Mouse (Mus musculus) heart, adult 2 months (tissue): Measurements from ENCODE around the gene Npm3. TPM values are rescaled to one million over a fixed set of nuclear protein-coding genes. Genes with fewer than 3 reads are reported as not detected.

Experiments used
- DNase-seq, 2 experiments: peaks; one replicate each; pipeline ENCODE4 v3.0.0; 2021
- H3K27ac ChIP-seq: fragments of 200-600 bp; 2 replicates; pipeline ENCODE4 v1.8.1; 2022
- H3K27me3 ChIP-seq: fragments of 200-500 bp; 2 replicates; pipeline ENCODE4 v1.6.1; 2012; ENCODE audit warnings: mild to moderate bottlenecking, low read length, inconsistent platforms, mixed read lengths; ENCODE audit not compliant: control insufficient read depth, insufficient read depth
- H3K36me3 ChIP-seq: fragments of 200-500 bp; 2 replicates; pipeline ENCODE4 v1.6.1; 2012; ENCODE audit warnings: low read length, inconsistent platforms; ENCODE audit not compliant: control insufficient read depth, insufficient read depth
- H3K4me1 ChIP-seq: fragments of 200-500 bp; 2 replicates; pipeline ENCODE4 v1.6.1; 2011; ENCODE audit warnings: low read length; ENCODE audit not compliant: control insufficient read depth, insufficient read depth
- H3K4me3 ChIP-seq: fragments of 200-600 bp; 2 replicates; pipeline ENCODE4 v1.8.1; 2022
- H3K79me2 ChIP-seq: fragments of 200-500 bp; replicated peaks from 2 replicates; pipeline ENCODE4 v1.6.1; 2012; ENCODE audit warnings: mild to moderate bottlenecking, inconsistent platforms, low read length, moderate library complexity, mixed read lengths; ENCODE audit not compliant: control insufficient read depth, insufficient read depth
- H3K9ac ChIP-seq: fragments of 200-500 bp; 2 replicates; pipeline ENCODE4 v1.6.1; 2012; ENCODE audit warnings: low read depth, mild to moderate bottlenecking, control low read depth, inconsistent platforms, low read length, mixed read lengths
- CTCF ChIP-seq: fragments of 200-600 bp; IDR thresholded peaks from 2 replicates; pipeline ENCODE4 v1.8.1; 2022; ENCODE audit warnings: antibody characterized with exemption, mild to moderate bottlenecking, moderate library complexity
- EP300 ChIP-seq: fragments of 200-500 bp; IDR thresholded peaks from 2 replicates; pipeline ENCODE4 v1.6.1; 2011; ENCODE audit warnings: low read depth, low read length, control low read depth; ENCODE audit not compliant: insufficient read depth
- POLR2A ChIP-seq: fragments of 200-500 bp; IDR thresholded peaks from 2 replicates; pipeline ENCODE4 v1.6.1; 2011; ENCODE audit warnings: mild to moderate bottlenecking, low read depth, low read length, control low read depth; ENCODE audit not compliant: insufficient read depth
- WGBS: fragments of 180-500 bp; shearing (Covaris S2); methylation state at CpG from one replicate; pipeline ENCODE4 v1.1.7; 2018; 5-methylcytosine and 5-hydroxymethylcytosine counted together
- intact Hi-C: fragments of 180-260 bp; cut with DNase I; formaldehyde crosslinking; loops from one replicate; pipeline ENCODE4 v1.15.1; 2025
- polyA plus RNA-seq: library from polyadenylated mRNA; depleted of rRNA; stranded (reverse); fragments of >200 nt; gene quantifications from 2 replicates; pipeline ENCODE4 v1.2.3, GENCODE M21; 2012
- total RNA-seq, 2 experiments: library from RNA; stranded (reverse); gene quantifications; 2 replicates each; pipeline ENCODE4 v1.2.3; 2021

Npm3 gene
- total and polyA plus RNA-seq, 3 experiments: 15.6 to 25.2 (median 15.7) TPM

DNA sequence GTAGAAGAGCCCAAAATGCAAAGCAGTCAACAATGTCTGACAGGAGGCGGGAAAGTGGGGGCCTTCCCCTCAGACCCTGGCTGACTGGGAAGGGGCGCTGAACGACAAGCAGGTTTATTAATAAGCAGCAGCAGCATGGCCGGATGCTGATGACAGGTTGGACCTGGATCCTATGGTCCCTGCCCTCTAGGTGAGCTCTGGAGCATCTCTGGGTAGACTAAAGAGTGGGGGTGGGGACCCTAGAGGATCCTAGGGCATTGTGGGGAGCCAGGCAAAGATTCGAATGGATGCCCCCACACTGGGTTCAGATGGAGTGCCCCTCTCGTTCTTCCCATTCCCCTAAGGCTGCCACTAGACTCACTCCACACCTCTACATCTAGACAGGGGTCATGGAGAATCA, 43.0 kb upstream of the Npm3 start:
- no peak overlapping the region for H3K27ac ChIP-seq
- TF ChIP-seq EP300: no peak
- TF ChIP-seq CTCF: no peak
- no peak for TF ChIP-seq POLR2A
- no peak for DNase-seq
- no peaks in the 10 kb centered on the region for H3K4me1 ChIP-seq
- intact Hi-C loops: no loop called here
- no peaks in the 10 kb centered on the region for H3K79me2 ChIP-seq
- no peak overlapping the region for H3K9ac ChIP-seq
- H3K4me3 ChIP-seq: no peak overlapping the region
- no peaks in the 10 kb centered on the region for H3K36me3 ChIP-seq
- H3K27me3 ChIP-seq: no peaks in the 10 kb centered on the region
- 85% methylated on average over 6 of the region's 6 CpGs for WGBS

- H3K27me3 ChIP-seq: no peaks in the 10 kb centered on the region
- no peak overlapping the region for H3K9ac ChIP-seq
- TF ChIP-seq EP300 (no peak), CTCF (no peak), POLR2A (no peak)
- DNase-seq: no peak
- H3K4me1 ChIP-seq: no peaks in the 10 kb centered on the region
- no peaks in the 10 kb centered on the region for H3K36me3 ChIP-seq
- intact Hi-C loops: no loop called here
- no peak overlapping the region for H3K27ac ChIP-seq
- no peaks in the 10 kb centered on the region for H3K79me2 ChIP-seq
- WGBS: 78% methylated on average over 13 of the region's 13 CpGs
- no peak overlapping the region for H3K4me3 ChIP-seq
Measured at GRCm38 (mm10) chr19:45789888-45790874, 40.8 kb upstream of the Npm3 start.

DNA sequence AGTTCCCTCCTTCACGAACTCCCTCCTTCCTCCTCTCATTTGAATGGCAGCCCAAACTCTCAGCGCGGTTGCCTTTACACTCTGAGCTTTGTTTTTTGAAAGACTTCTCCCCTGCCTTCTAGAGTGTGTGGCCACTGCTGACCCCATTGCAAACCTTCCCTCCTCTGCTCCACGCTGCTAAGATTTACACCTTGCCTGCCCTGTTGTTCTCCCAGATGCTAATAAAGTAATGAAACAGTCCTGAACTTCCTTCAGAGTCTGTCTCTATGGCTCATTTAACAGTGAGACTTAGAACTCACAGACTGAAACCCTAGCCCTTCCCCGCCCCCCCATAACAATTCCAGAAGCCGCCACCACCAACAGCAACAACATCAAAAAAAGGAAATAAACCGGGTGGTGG, 40.0 kb upstream of the Npm3 start:
- 84% methylated on average over 7 of the region's 7 CpGs for WGBS
- no peak for DNase-seq
- Histone ChIP-seq H3K36me3 (no peaks in the 10 kb centered on the region), H3K79me2 (no peaks in the 10 kb centered on the region), H3K4me1 (no peaks in the 10 kb centered on the region), H3K27ac (no peak overlapping the region), H3K9ac (no peak overlapping the region), H3K27me3 (no peaks in the 10 kb centered on the region), H3K4me3 (no peak overlapping the region)
- TF ChIP-seq POLR2A (no peak), EP300 (no peak), CTCF (no peak)
- intact Hi-C loops: no loop called here

DNA sequence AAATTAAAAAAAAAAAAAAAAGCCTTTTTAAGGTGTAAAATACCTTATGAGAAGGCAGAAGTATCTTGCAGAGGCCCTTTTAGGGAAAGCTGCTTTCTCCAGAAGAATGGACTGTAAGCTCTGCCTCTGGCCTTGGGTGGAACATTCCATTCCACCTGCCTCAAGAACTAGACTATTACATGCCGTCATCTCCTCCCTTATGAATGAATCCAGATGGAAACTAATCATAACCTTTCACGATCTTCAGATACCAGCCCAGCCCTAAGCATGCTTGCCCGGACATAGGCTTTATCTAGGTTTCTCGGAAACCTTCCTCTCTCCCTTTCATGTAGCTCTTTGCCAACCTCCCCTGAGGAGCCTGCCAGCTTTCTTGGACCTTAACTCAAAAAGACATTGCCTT, 38.9 kb upstream of the Npm3 start:
- intact Hi-C loops: no loop called here
- TF ChIP-seq POLR2A (no peak), CTCF (no peak), EP300 (no peak)
- no peak overlapping the region for H3K27ac ChIP-seq
- H3K36me3 ChIP-seq: no peaks in the 10 kb centered on the region
- DNase-seq: no peak
- no peaks in the 10 kb centered on the region for H3K27me3 ChIP-seq
- peaks cover 2% of the 10 kb centered on the region for H3K4me1 ChIP-seq
- no peak overlapping the region for H3K4me3 ChIP-seq
- 58% methylated on average over 4 of the region's 4 CpGs for WGBS
- no peaks in the 10 kb centered on the region for H3K79me2 ChIP-seq
- no peak overlapping the region for H3K9ac ChIP-seq

DNA sequence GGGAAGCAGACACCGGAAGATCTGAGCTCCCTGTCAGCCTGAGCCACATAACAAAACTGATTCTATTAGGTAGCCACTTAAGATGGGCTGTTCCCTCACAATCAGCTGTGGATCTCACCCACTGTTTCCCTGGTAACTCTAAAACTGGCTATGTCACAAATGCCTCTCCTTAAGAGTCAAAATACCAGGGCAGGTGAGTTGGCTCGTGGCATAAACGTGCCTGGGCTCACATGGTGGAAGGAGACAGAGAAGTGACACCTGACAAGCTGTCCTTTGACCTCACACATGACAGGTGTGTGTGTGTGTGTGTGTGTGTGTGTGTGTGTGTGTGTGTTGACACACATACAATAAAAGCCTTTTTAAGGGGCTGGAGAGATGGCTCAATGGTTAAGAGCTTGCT, 38.1 kb upstream of the Npm3 start:
- Histone ChIP-seq H3K27ac (no peak overlapping the region), H3K27me3 (no peaks in the 10 kb centered on the region), H3K79me2 (peaks cover 5% of the 10 kb centered on the region), H3K4me3 (no peak overlapping the region), H3K36me3 (no peaks in the 10 kb centered on the region), H3K9ac (no peak overlapping the region), H3K4me1 (peaks cover 2% of the 10 kb centered on the region)
- 74% methylated on average over 3 of the region's 3 CpGs for WGBS
- intact Hi-C loops: no loop called here
- no peak for DNase-seq
- TF ChIP-seq EP300: no peak
- no peak for TF ChIP-seq POLR2A
- no peak for TF ChIP-seq CTCF

DNA sequence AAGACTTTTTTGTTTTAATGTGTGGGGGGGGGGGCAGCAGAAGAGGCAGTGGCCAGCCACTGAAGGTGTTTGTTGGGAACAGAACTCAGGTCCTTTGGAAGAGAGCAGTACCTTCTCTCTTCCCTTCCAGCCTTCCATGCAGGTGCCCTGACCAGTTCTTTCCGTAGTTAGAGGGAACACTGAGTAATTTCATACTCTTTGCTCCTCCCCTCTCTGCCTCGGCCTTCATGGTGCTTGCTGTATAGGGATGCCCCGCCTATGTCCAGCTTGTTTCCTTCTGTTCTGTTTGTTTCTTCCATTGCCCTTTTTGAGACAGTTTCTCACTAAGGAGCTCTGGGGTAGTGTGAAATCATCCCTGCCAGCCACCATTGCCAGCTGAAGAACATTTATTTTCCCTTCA, 36.1 kb upstream of the Npm3 start:
- peaks cover 11% of the 10 kb centered on the region; the same call in 1 of the 2 replicates for H3K36me3 ChIP-seq
- TF ChIP-seq CTCF (no peak), EP300 (no peak), POLR2A (no peak)
- intact Hi-C loops: no loop called here
- peaks cover 6% of the 10 kb centered on the region for H3K79me2 ChIP-seq
- no peak overlapping the region for H3K4me3 ChIP-seq
- H3K27ac ChIP-seq: no peak overlapping the region
- peaks cover 7% of the 10 kb centered on the region for H3K4me1 ChIP-seq
- WGBS: 74% methylated on average over 3 of the region's 3 CpGs
- DNase-seq: no peak
- no peak overlapping the region for H3K9ac ChIP-seq
- no peaks in the 10 kb centered on the region for H3K27me3 ChIP-seq
